In the genomic region with DNA sequence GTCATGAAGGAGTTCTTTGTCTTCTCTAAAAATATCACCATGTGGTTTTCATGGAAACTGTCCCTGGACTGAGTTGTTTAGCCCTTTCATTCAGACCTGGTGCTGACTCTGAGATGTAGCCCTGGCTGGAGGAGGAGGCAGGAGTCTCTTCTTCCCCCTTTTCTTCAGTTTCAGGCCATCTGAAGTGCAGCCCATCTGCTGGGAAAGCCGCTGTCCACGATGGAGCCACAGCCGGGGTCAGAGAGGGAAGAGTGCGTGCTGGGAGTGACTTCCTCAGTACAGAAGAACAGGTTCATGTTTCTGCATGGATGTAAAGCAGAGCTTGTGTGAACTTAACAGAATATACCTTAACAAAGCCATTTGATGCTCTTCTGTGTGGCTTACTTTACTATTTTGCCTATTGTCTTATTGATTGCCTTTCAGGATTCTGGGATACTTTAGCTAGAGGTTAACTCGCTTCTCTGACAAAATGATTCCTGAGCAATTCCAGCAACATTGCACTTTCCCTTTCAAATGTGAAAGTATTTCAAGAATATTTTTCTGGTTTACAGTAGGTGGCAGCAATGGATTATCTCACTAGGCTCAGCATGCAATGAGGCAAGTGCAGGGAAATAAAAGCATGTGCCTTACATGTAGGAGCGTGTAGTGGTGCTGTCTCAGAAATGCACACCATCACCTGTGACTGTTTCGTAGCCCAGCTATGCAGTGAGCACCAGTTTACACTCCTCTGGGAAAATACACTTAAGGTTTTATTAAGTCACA, we compare ENCODE assay signal across 8 mouse cellular contexts. TPM values are rescaled to one million over a fixed set of nuclear protein-coding genes. Genes with fewer than 3 reads are reported as not detected.
DNase-seq lines count a peak whose midpoint lies in the region; ATAC-seq and TF ChIP-seq lines count a peak whose summit lies in the region.

No protein-coding gene starts in this region.

- TF ChIP-seq EP300 in heart, adult 2 months (IDR thresholded peaks at IDR 0.05; ENCODE audit: insufficient read depth, low read depth, low read length): no peak

- no peaks in the 10 kb centered on the region for H3K27me3 ChIP-seq in heart, adult 2 months (ENCODE audit: control insufficient read depth, insufficient read depth, low read length)
- H3K27me3 ChIP-seq in heart, embryonic 10.5 days (ENCODE audit: insufficient read depth, poor library complexity, severe bottlenecking): no peaks in the 10 kb centered on the region; the same call in 1 of the 2 replicates
- H3K27me3 ChIP-seq in intestine, embryonic 15.5 days (replicated peaks): no peaks in the 10 kb centered on the region

- no peak overlapping the region for H3K4me3 ChIP-seq in heart, adult 2 months
- H3K4me3 ChIP-seq in heart, embryonic 10.5 days: no peak overlapping the region
- H3K4me3 ChIP-seq in intestine, embryonic 15.5 days (replicated peaks): no peak overlapping the region

- no peak overlapping the region for H3K4me2 ChIP-seq in intestine, embryonic 15.5 days (replicated peaks)

- intact Hi-C loops in heart, adult 2 months (cut with DNase I): loop anchor here (5.0 kb wide), 2 partner anchors 181 to 286 kb away; no protein-coding TSS in a partner anchor

- no peak overlapping the region for H3K27ac ChIP-seq in heart, adult 2 months
- H3K27ac ChIP-seq in heart, embryonic 10.5 days: no peak overlapping the region
- no peak overlapping the region for H3K27ac ChIP-seq in intestine, embryonic 15.5 days

- 37% methylated on average over 7 of the region's 7 CpGs for WGBS in heart, adult 2 months
- 58% methylated on average over 7 of the region's 7 CpGs for WGBS in heart, embryonic 10.5 days
- WGBS in intestine, embryonic 15.5 days: 53% methylated on average over 7 of the region's 7 CpGs

- H3K9me3 ChIP-seq in heart, embryonic 10.5 days: no peaks in the 10 kb centered on the region
- no peaks in the 10 kb centered on the region for H3K9me3 ChIP-seq in intestine, embryonic 15.5 days

- H3K4me1 ChIP-seq in heart, adult 2 months (ENCODE audit: control insufficient read depth, insufficient read depth, low read length): no peaks in the 10 kb centered on the region; the same call in 1 of the 2 replicates
- H3K4me1 ChIP-seq in heart, embryonic 10.5 days: no peaks in the 10 kb centered on the region
- 0 out of 2 replicates have a peak, but pooled peaks cover 2% of the 10 kb centered on the region for H3K4me1 ChIP-seq in intestine, embryonic 15.5 days (replicated peaks)

- no peaks in the 10 kb centered on the region for H3K79me2 ChIP-seq in heart, adult 2 months (replicated peaks; ENCODE audit: control insufficient read depth, insufficient read depth, low read length)

- peak; percentile 66 for ATAC-seq in intestine, embryonic 15.5 days

- no peak for DNase-seq in heart, adult 2 months
- DNase-seq in heart, embryonic 10.5 days (ENCODE audit: low spot score): no peak
- DNase-seq in right cerebral cortex, adult 18-20 months: peak; percentile 15
- DNase-seq in right cerebral cortex, postnatal 4 days: no peak
- DNase-seq in urinary bladder, postnatal 10 days (ENCODE audit: low spot score): no peak
- DNase-seq in cerebellum, adult 11-12 months: no peak
- no peak for DNase-seq in spleen, adult 18-20 months

- no peak overlapping the region for H3K9ac ChIP-seq in heart, adult 2 months (ENCODE audit: low read depth, low read length)
- H3K9ac ChIP-seq in intestine, embryonic 15.5 days: no peak overlapping the region

- no peaks in the 10 kb centered on the region for H3K36me3 ChIP-seq in heart, adult 2 months (ENCODE audit: control insufficient read depth, insufficient read depth, low read length)
- no peaks in the 10 kb centered on the region for H3K36me3 ChIP-seq in heart, embryonic 10.5 days
- no peaks in the 10 kb centered on the region for H3K36me3 ChIP-seq in intestine, embryonic 15.5 days

- peak; percentile 72 for TF ChIP-seq CTCF in heart, adult 2 months (IDR thresholded peaks at IDR 0.05)

- no peak for TF ChIP-seq POLR2A in heart, adult 2 months (IDR thresholded peaks at IDR 0.05; ENCODE audit: insufficient read depth, low read depth, low read length)

RNA-seq across cellular contexts. Expression of a gene that starts 42.3 kb away (rescaled TPM):
- under 1 TPM; 0.96 to 0.97 TPM for total RNA-seq in heart, adult 2 months (2021)
- 0.62 and 1.1 TPM in 2 replicates for polyA plus RNA-seq in heart, adult 2 months (2012; rRNA removed)
- polyA plus RNA-seq in heart, embryonic 10.5 days (2016; fragmentation: Nextera tagmentation; extraction: Ambion mirVana): 0.48 and 0.63 TPM in 2 replicates
- polyA plus RNA-seq in intestine, embryonic 15.5 days (2015; fragmentation: Nextera tagmentation; extraction: Ambion mirVana): 1.7 and 1.9 TPM in 2 replicates

RNA-seq across cellular contexts. Expression of a gene that starts 48.9 kb away (rescaled TPM):
- total RNA-seq in heart, adult 2 months (2021): 10 to 100 TPM; 13.6 to 16.9 TPM
- polyA plus RNA-seq in heart, adult 2 months (2012; rRNA removed): 6.6 and 10.7 TPM in 2 replicates
- polyA plus RNA-seq in heart, embryonic 10.5 days (2016; fragmentation: Nextera tagmentation; extraction: Ambion mirVana): 2.3 and 3.5 TPM in 2 replicates
- 9.7 and 11.4 TPM in 2 replicates for polyA plus RNA-seq in intestine, embryonic 15.5 days (2015; fragmentation: Nextera tagmentation; extraction: Ambion mirVana)
